8 mouse cellular contexts compared by ENCODE assay signal in genomic region chr2:166776272-166776671, GRCm38 (mm10). TPM values are rescaled to one million over a fixed set of nuclear protein-coding genes. Genes with fewer than 3 reads are reported as not detected.
DNase-seq lines count a peak whose midpoint lies in the region; ATAC-seq and TF ChIP-seq lines count a peak whose summit lies in the region.

No protein-coding gene starts in this region.

- H3K4me2 ChIP-seq in liver, embryonic 14.5 days (ENCODE audit: low read depth): no peak overlapping the region

- no peak overlapping the region for H3K9ac ChIP-seq in liver, embryonic 14.5 days (replicated peaks)

- WGBS in liver, embryonic 14.5 days (ENCODE audit: insufficient replicate concordance): 0% methylated on average over 1 of the region's 2 CpGs

- no peak overlapping the region for H3K27ac ChIP-seq in liver, embryonic 14.5 days

- no peak overlapping the region for H3K4me3 ChIP-seq in liver, embryonic 14.5 days (ENCODE audit: insufficient read depth in 1 of 2, low read depth in 2 of 2, low read length in 2 of 2)

- H3K36me3 ChIP-seq in liver, embryonic 14.5 days (replicated peaks; ENCODE audit: control insufficient read depth, insufficient read depth, low read depth): no peaks in the 10 kb centered on the region

- TF ChIP-seq EP300 in liver, embryonic 14.5 days (IDR thresholded peaks at IDR 0.05; ENCODE audit: low read depth): no peak

- peak; percentile 27 for DNase-seq in adrenal gland, postnatal 10 days
- no peak for DNase-seq in adrenal gland, postnatal 25 days
- DNase-seq in left cerebral cortex, postnatal 4 days: peak; percentile 49
- DNase-seq in left cerebral cortex, adult 9 months (ENCODE audit: low spot score in 2 of 2): no peak
- DNase-seq in liver, embryonic 14.5 days (ENCODE audit: low read depth in 3 of 3, low spot score in 3 of 3): no peak
- peak; percentile 46 to 75 for DNase-seq in thymus, adult 18-20 months
- DNase-seq in frontal cortex, postnatal 25 days (ENCODE audit: low spot score in 2 of 2): no peak
- no peak for DNase-seq in MN1 (ENCODE audit: low spot score)

- peak; percentile 51; the same call in 1 of the 2 replicates for TF ChIP-seq CTCF in liver, embryonic 14.5 days (IDR thresholded peaks at IDR 0.05; ENCODE audit: low read depth)

- ATAC-seq in liver, embryonic 14.5 days (ENCODE audit: insufficient read depth): no peak

- H3K9me3 ChIP-seq in liver, embryonic 14.5 days (ENCODE audit: control insufficient read depth, low read length): no peaks in the 10 kb centered on the region

- no peaks in the 10 kb centered on the region for H3K27me3 ChIP-seq in liver, embryonic 14.5 days (ENCODE audit: control insufficient read depth, insufficient read depth, low read length)

- H3K4me1 ChIP-seq in liver, embryonic 14.5 days (replicated peaks; ENCODE audit: control insufficient read depth in 2 of 2, insufficient read depth in 2 of 2, low read length in 1 of 2): no peaks in the 10 kb centered on the region

- intact Hi-C loops in left cerebral cortex, postnatal 4 days (cut with DNase I): no loop called here

RNA-seq across cellular contexts. Expression of gene Trp53rkb, which starts 16.1 kb away (rescaled TPM):
- 1 to 10 TPM; 4.5 to 6.2 TPM for total RNA-seq in adrenal gland, postnatal 10 days (2021)
- total RNA-seq in adrenal gland, postnatal 25 days (2021): 3.9 and 4.1 TPM in 2 replicates
- total RNA-seq in left cerebral cortex, postnatal 4 days (2021): 10 to 100 TPM in 1 of 2 experiments, 1 to 10 TPM in 1; 7.7 to 12.1 TPM
- 2.4 TPM in 2 replicates for polyA plus RNA-seq in liver, embryonic 14.5 days (2012; rRNA removed)
- polyA plus RNA-seq in liver, embryonic 14.5 days (2014; fragmentation: Nextera tagmentation; extraction: Ambion mirVana): 3.3 TPM in 2 replicates

RNA-seq across cellular contexts. Expression of gene Arfgef2, which starts 29.1 kb away (rescaled TPM):
- 10 to 100 TPM; 44.5 to 46.3 TPM for total RNA-seq in adrenal gland, postnatal 10 days (2021)
- 57.5 and 72.2 TPM in 2 replicates for total RNA-seq in adrenal gland, postnatal 25 days (2021)
- 10 to 100 TPM; 34.4 to 35.3 TPM for total RNA-seq in left cerebral cortex, postnatal 4 days (2021)
- 4.4 and 5.5 TPM in 2 replicates for polyA plus RNA-seq in liver, embryonic 14.5 days (2012; rRNA removed)
- polyA plus RNA-seq in liver, embryonic 14.5 days (2014; fragmentation: Nextera tagmentation; extraction: Ambion mirVana): 4.8 and 5.3 TPM in 2 replicates

Comparison
In these comparisons a context has a peak if more than half of its experiments do, and no peak if none do; other contexts are left out.
1. DNase-seq: peak in adrenal gland, postnatal 10 days (single experiment), left cerebral cortex, postnatal 4 days (single experiment) and thymus, adult 18-20 months (2 of 2); none in adrenal gland, postnatal 25 days (single experiment), left cerebral cortex, adult 9 months (0 of 2), liver, embryonic 14.5 days (0 of 3), frontal cortex, postnatal 25 days (0 of 2) and MN1 (single experiment).